Mouse (Mus musculus) liver, embryonic 14.5 days (tissue): ENCODE data around the gene Cphx3. TPM values are rescaled to one million over a fixed set of nuclear protein-coding genes. Genes with fewer than 3 reads are reported as not detected.
"Not testable (repeated sequence)": the region's sequence is repeated elsewhere in the genome, so short reads cannot be mapped to it uniquely, and the experiment has no call there.

ENCODE experiments used
- ATAC-seq: fragments of 200-750 bp; cut with Nextera tagmentation; 2 replicates; pipeline ENCODE4 v1.8.0; 2017; ENCODE audit warnings: moderate number of reproducible peaks, mild to moderate bottlenecking, moderate library complexity; ENCODE audit not compliant: insufficient read depth
- DNase-seq, 3 experiments: peaks; one replicate each; pipeline ENCODE4 v3.0.0-alpha.2; 2012 to 2013; ENCODE audit warnings: low read depth in 3 of 3, low spot score in 3 of 3
- H3K27ac ChIP-seq: fragments of 300-500 bp; sonication (generic); 2 replicates; pipeline ENCODE4 v1.5.1; 2014; ENCODE audit warnings: moderate library complexity, mild to moderate bottlenecking, control low read depth, inconsistent platforms
- H3K27me3 ChIP-seq: fragments of 300-500 bp; sonication (generic); 2 replicates; pipeline ENCODE4 v1.6.1; 2014; ENCODE audit warnings: mild to moderate bottlenecking, low read length, moderate library complexity; ENCODE audit not compliant: control insufficient read depth, insufficient read depth
- H3K36me3 ChIP-seq: fragments of 300-500 bp; sonication (generic); replicated peaks from 2 replicates; pipeline ENCODE4 v1.6.1; 2014; ENCODE audit warnings: low read depth; ENCODE audit not compliant: control insufficient read depth, insufficient read depth
- H3K4me1 ChIP-seq, 2 experiments: fragments of 200-500 bp in 1 of 2; fragments of 300-500 bp in 1 of 2; sonication (generic) in 1 of 2; replicated peaks; 2 replicates each; pipeline ENCODE4 v1.6.1; 2012 to 2014; ENCODE audit warnings: antibody characterized with exemption in 1 of 2, inconsistent platforms in 1 of 2, low read length in 1 of 2; ENCODE audit not compliant: control insufficient read depth in 2 of 2, insufficient read depth in 2 of 2
- H3K4me2 ChIP-seq: fragments of 300-500 bp; sonication (generic); 2 replicates; pipeline ENCODE4 v1.6.1; 2014; ENCODE audit warnings: low read depth, mild to moderate bottlenecking, control low read depth, moderate library complexity
- H3K4me3 ChIP-seq, 2 experiments: fragments of 200-500 bp in 1 of 2; fragments of 300-500 bp in 1 of 2; sonication (generic) in 1 of 2; 2 replicates each; pipeline ENCODE4 v1.5.1; 2012 to 2014; ENCODE audit warnings: low read depth in 2 of 2, low read length in 2 of 2, mild to moderate bottlenecking in 2 of 2, control low read depth in 1 of 2, inconsistent platforms in 1 of 2, moderate library complexity in 1 of 2; ENCODE audit not compliant: insufficient read depth in 1 of 2
- H3K9ac ChIP-seq: fragments of 300-500 bp; sonication (generic); replicated peaks from 2 replicates; pipeline ENCODE4 v1.6.1; 2014; ENCODE audit warnings: mild to moderate bottlenecking, control low read depth, moderate library complexity
- H3K9me3 ChIP-seq: fragments of 300-500 bp; sonication (generic); 2 replicates; pipeline ENCODE4 v1.6.1; 2016; ENCODE audit warnings: low read length, mixed read lengths; ENCODE audit not compliant: control insufficient read depth
- WGBS: fragments of 180-500 bp; shearing (Covaris S2); extraction: QIAGEN DNeasy Blood & Tissue Kit; methylation state at CpG from one replicate; pipeline ENCODE4 v1.1.7; 2014; ENCODE audit not compliant: insufficient replicate concordance; 5-methylcytosine and 5-hydroxymethylcytosine counted together
- polyA plus RNA-seq, 2 experiments: library from polyadenylated mRNA; depleted of rRNA in 1 of 2; stranded (reverse) in 1 of 2; unstranded in 1 of 2; fragments of >200 nt; fragmentation: Nextera tagmentation in 1 of 2; extraction: Ambion mirVana in 1 of 2; gene quantifications; 2 replicates each; pipeline versions ENCODE4 v1.2.1 to v1.2.3; 2012 to 2014

Gene Cphx3
- polyA plus RNA-seq, 2 experiments, result not detected

- not testable (repeated sequence) for H3K9ac ChIP-seq, H3K27ac ChIP-seq, H3K4me2 ChIP-seq, ATAC-seq, H3K4me3 ChIP-seq, H3K27me3 ChIP-seq, H3K9me3 ChIP-seq, DNase-seq, H3K4me1 ChIP-seq, H3K36me3 ChIP-seq
- WGBS, result no CpG with 5 or more reads among the region's 2 CpGs
Observed at GRCm38 (mm10) chr14:26237183-26237582, 155.1 kb downstream of the Cphx3 start.

DNA sequence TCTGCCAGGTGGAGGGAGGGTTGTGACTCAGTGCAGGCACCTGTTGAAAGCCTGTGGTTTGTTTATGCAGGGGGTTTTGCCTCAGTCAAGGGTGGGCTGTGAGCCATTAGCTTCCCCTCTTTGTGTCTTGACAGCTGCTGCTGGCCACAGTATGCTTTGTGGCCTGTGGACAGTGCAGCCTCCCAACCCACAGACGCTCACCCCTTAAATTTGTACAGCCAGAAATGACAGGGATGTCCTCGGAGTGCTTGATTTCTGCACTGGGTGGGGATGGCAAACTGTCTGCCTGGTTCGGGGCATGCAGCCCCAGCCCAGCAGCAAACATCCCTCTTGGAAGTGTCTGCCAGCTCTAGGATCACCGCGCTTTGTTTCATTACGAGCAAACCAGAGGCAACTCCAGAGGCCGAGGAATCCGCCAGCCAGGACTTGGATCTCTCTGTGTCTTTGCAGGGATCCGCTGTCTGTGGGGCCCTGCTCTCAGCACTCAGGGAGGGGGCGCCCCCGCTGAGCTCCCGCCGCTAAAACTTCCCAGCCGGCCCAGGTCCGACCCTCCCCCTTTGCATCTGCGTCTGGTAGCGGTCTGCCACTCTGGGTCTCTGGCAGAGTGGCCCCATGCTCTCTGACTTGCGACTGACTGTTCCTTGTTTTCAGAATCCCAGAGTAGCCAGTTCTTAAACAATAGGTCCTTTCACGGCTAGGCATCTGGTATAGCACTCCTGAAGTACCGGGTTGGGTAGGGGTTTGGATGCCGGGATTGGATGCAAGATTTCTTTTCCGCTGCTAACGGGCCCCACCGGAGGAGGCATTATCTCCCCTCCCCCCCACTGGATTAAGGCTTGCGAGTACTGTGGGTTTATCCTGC, 175.9 kb downstream of the Cphx3 start, which contains the start of gene Duxbl3:
TSS of gene Duxbl3 (plus strand) at position 207 of the 862 bp plus-strand sequence.
- not testable (repeated sequence) for ATAC-seq, H3K9ac ChIP-seq, H3K27me3 ChIP-seq, H3K4me3 ChIP-seq, H3K36me3 ChIP-seq, DNase-seq, H3K27ac ChIP-seq, H3K4me1 ChIP-seq, H3K9me3 ChIP-seq, H3K4me2 ChIP-seq
- WGBS, result no CpG with 5 or more reads among the region's 25 CpGs

DNA sequence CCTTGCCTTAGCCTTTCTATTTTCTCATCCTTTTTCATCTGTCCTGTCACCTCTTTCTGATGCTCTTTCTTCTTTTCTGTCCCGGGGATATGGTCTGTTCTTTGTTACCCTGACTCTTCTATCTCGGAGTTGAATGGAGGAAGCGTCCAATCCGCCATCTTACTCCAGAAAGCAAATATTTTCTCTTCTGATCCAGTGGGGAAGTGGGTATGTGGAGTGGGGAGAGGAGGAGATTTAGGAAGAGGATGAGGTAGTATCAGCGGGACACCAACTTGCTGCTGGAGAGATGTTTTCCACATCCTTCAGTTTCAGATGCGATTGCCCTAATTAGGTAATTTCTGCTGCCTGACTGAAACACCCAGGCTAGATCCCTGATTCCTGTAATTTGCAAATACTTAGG, 176.6 kb downstream of the Cphx3 start:
- H3K4me1 ChIP-seq, ATAC-seq, DNase-seq, H3K27ac ChIP-seq, H3K27me3 ChIP-seq, H3K36me3 ChIP-seq, H3K9ac ChIP-seq, H3K4me3 ChIP-seq, H3K4me2 ChIP-seq, H3K9me3 ChIP-seq: not testable (repeated sequence)
- no CpG with 5 or more reads among the region's 6 CpGs for WGBS

Other genes with a start within 250 kb of the Cphx3 start
- gene Anxa11, start 240.1 kb upstream of the Cphx3 start, polyA plus RNA-seq (2012; rRNA removed), result 4.4 and 4.9 TPM in 2 replicates
- gene Anxa11, start 240.1 kb upstream of the Cphx3 start, polyA plus RNA-seq (2014; fragmentation: Nextera tagmentation; extraction: Ambion mirVana), result 7.2 and 8.7 TPM in 2 replicates
- 0.21 TPM in 1 of 2 replicates, not detected in the other for gene Plac9a, start 179.2 kb upstream of the Cphx3 start, polyA plus RNA-seq (2012; rRNA removed)
- 1.2 TPM in 1 of 2 replicates, not detected in the other for gene Plac9a, start 179.2 kb upstream of the Cphx3 start, polyA plus RNA-seq (2014; fragmentation: Nextera tagmentation; extraction: Ambion mirVana)
- gene Tmem254a, start 154.6 kb upstream of the Cphx3 start, polyA plus RNA-seq (2012; rRNA removed), result 1.5 and 1.6 TPM in 2 replicates
- 0.80 and 1.8 TPM in 2 replicates for gene Tmem254a, start 154.6 kb upstream of the Cphx3 start, polyA plus RNA-seq (2014; fragmentation: Nextera tagmentation; extraction: Ambion mirVana)
- gene Cphx1, start 144.0 kb upstream of the Cphx3 start, polyA plus RNA-seq (2012; rRNA removed), result 0.18 and 0.26 TPM in 2 replicates
- not detected in 2 replicates for gene Cphx1, start 144.0 kb upstream of the Cphx3 start, polyA plus RNA-seq (2014; fragmentation: Nextera tagmentation; extraction: Ambion mirVana)
- gene Duxbl1, start 103.7 kb upstream of the Cphx3 start, polyA plus RNA-seq (2012; rRNA removed), result 0.11 TPM in 2 replicates
- 0.05 and 0.23 TPM in 2 replicates for gene Duxbl1, start 103.7 kb upstream of the Cphx3 start, polyA plus RNA-seq (2014; fragmentation: Nextera tagmentation; extraction: Ambion mirVana)
- 2.6 and 3.3 TPM in 2 replicates for gene Gm9780, start 39.6 kb upstream of the Cphx3 start, polyA plus RNA-seq (2012; rRNA removed)
- gene Gm9780, start 39.6 kb upstream of the Cphx3 start, polyA plus RNA-seq (2014; fragmentation: Nextera tagmentation; extraction: Ambion mirVana), result 1.2 and 1.9 TPM in 2 replicates
- 5.0 and 6.0 TPM in 2 replicates for gene Tmem254c, start 14.9 kb upstream of the Cphx3 start, polyA plus RNA-seq (2012; rRNA removed)
- gene Tmem254c, start 14.9 kb upstream of the Cphx3 start, polyA plus RNA-seq (2014; fragmentation: Nextera tagmentation; extraction: Ambion mirVana), result 12.3 and 13.8 TPM in 2 replicates
- not detected in 2 replicates for gene Cphx2, start 781 bp upstream of the Cphx3 start, polyA plus RNA-seq (2012; rRNA removed)
- not detected in 2 replicates for gene Cphx2, start 781 bp upstream of the Cphx3 start, polyA plus RNA-seq (2014; fragmentation: Nextera tagmentation; extraction: Ambion mirVana)
- gene Duxbl2, start 36.1 kb downstream of the Cphx3 start, polyA plus RNA-seq (2012; rRNA removed), result 0.06 TPM in 1 of 2 replicates, not detected in the other
- not detected in 2 replicates for gene Duxbl2, start 36.1 kb downstream of the Cphx3 start, polyA plus RNA-seq (2014; fragmentation: Nextera tagmentation; extraction: Ambion mirVana)
- 0.41 and 0.49 TPM in 2 replicates for gene Plac9b, start 100.2 kb downstream of the Cphx3 start, polyA plus RNA-seq (2012; rRNA removed)
- gene Plac9b, start 100.2 kb downstream of the Cphx3 start, polyA plus RNA-seq (2014; fragmentation: Nextera tagmentation; extraction: Ambion mirVana), result 1.9 and 3.2 TPM in 2 replicates
- gene Tmem254b, start 124.7 kb downstream of the Cphx3 start, polyA plus RNA-seq (2012; rRNA removed), result 5.9 and 6.7 TPM in 2 replicates
- gene Tmem254b, start 124.7 kb downstream of the Cphx3 start, polyA plus RNA-seq (2014; fragmentation: Nextera tagmentation; extraction: Ambion mirVana), result 17.3 and 17.5 TPM in 2 replicates
- 0.13 TPM in 1 of 2 replicates, not detected in the other for gene Duxbl3, start 175.7 kb downstream of the Cphx3 start, polyA plus RNA-seq (2012; rRNA removed)
- not detected in 2 replicates for gene Duxbl3, start 175.7 kb downstream of the Cphx3 start, polyA plus RNA-seq (2014; fragmentation: Nextera tagmentation; extraction: Ambion mirVana)